Mouse (Mus musculus) retina, embryonic 14.5 days (tissue): ENCODE measurements around the gene Polr2m.
"Not testable (repeated sequence)": the region's sequence is repeated elsewhere in the genome, so short reads cannot be mapped to it uniquely, and the experiment has no call there.

Experiments used
- DNase-seq: peaks from one replicate; pipeline ENCODE4 v3.0.0-alpha.2; 2015; ENCODE audit warnings: low spot score

Gene Polr2m

GRCm38 (mm10) chr9:71485475-71486094 lies at the start of gene Polr2m:
TSS of gene Polr2m (minus strand) at chr9:71485935.
- DNase-seq: peak; percentile 98

- no peak for DNase-seq
Observed at GRCm38 (mm10) chr9:71535036-71535435, 49.3 kb upstream of the Polr2m start.

- no peak for DNase-seq
Observed at GRCm38 (mm10) chr9:71529960-71530359, 44.2 kb upstream of the Polr2m start.

GRCm38 (mm10) chr9:71527438-71527837 lies 41.7 kb upstream of the Polr2m start:
- no peak for DNase-seq

DNA sequence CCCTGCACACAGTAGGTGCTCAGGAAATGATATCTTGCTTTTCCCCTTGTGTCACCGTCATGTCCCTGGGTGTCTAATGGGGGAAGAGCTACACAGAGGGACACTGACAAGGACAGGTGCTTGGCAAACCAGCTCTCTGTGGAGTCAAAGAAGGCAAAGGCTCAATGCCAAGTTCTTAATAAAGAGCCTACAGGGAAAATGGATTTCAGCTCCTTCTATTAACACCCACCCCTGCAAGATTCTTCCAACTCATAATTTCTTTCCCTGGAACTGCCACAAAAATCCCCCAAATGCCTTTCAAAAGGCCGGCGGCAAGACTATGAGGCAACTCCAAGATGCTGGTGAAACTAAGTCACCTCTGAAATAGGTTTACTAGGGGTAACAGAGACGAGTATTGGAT lies 38.2 kb upstream of the Polr2m start:
- no peak for DNase-seq

GRCm38 (mm10) chr9:71519836-71520235 lies 34.1 kb upstream of the Polr2m start:
- DNase-seq: no peak

GRCm38 (mm10) chr9:71517487-71517886 lies 31.8 kb upstream of the Polr2m start:
- DNase-seq: no peak

DNA sequence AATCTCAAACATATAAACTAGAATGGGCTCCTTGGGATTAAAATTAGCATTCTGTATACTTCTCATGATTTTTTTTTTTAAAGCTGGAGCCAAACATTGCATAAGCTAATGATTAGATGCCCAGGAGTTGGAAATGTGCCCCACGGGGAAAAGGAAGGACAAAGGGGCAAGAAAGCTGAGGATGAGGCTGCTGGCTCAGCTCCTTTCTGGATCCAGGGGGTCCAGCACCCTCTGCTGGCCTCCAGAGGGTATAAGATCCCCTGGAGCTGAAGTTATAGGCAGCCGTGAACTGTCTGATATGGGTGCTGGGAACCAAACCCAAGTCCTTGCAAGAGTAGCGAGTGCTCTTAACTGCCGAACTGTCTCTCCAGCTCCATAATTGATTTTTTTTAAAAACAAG lies 30.1 kb upstream of the Polr2m start:
- DNase-seq: no peak

GRCm38 (mm10) chr9:71513566-71513965 lies 27.8 kb upstream of the Polr2m start:
- DNase-seq: no peak

DNA sequence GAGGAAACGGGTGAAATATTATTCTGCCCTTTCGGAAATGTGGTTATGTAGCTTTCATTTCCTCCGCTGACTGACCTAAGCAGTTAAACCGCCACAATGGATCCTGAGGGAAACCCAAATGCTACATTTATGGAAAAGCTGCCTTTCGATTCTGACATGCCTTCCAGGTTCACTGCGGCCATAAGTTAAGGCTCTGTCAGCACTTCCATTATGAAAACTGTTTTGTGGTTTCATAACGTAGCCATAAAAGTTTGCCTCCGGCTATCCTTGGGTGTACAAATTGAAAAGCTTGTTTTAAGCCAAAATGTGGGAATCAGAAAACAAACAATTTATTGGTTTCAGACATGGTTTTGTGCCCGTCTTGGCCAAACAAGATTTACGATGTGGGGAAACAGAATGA lies 27.2 kb upstream of the Polr2m start:
- DNase-seq: no peak

- DNase-seq: no peak
Observed at GRCm38 (mm10) chr9:71498391-71499182, 12.9 kb upstream of the Polr2m start.

- no peak for DNase-seq
Observed at GRCm38 (mm10) chr9:71496637-71497036, 10.9 kb upstream of the Polr2m start.

- no peak for DNase-seq
Observed at GRCm38 (mm10) chr9:71493771-71494170, 8.0 kb upstream of the Polr2m start.

DNA sequence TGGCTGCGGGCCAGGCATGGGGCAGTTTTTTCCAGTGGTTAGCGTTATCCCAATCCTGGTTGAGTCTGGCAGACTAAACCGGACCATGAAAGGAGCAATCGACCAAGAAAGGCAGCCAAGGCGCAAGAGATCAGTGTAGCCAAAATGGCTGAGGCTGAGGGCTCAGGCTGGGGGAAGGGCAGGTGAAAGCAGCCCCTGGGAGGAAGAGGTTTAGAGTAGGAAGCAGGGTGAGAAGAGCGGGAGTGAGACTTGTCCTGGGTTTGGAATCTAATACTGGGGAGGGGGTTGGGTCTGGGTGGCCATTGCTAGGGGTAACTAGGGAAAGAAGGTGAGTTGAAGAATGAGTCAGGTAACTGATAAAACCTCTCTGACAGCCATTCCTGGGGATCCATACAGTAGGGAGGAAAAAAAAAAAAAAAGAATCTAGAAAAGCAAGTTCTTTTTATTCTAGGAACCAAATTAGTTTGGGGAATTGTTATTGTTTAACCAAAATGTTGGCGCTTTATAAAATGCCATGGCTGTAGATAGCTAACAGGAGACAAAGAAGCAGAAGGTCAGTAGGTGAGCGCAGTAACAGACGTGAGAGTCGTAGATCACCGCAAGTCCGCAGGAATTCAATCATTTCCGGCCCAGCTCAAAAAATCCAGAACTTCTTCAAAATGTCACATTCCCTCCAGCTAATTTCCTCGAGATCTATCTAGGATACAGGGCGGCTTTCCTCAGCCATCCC lies 6.7 kb upstream of the Polr2m start:
- DNase-seq: no peak

- DNase-seq: no peak
Observed at GRCm38 (mm10) chr9:71490076-71490475, 4.3 kb upstream of the Polr2m start.

DNA sequence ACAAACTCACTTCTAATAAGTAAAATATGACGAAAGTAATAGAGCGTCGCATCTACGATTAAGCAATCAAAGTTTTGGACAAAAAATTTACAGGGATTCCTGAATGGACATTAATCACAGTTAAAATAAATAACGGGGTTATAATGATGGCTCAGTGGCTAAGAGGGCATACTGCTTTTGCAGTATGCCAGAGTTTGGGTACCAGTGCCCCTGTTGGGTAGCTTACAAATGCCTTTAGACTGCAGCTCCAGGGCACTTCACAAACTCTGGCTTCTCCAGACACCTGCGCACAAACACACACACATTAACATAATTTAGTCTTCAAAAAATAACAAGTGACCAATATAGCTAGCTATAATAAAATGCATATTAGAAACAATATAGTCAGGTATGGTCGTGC lies 392 bp upstream of the Polr2m start:
- no peak for DNase-seq

DNA sequence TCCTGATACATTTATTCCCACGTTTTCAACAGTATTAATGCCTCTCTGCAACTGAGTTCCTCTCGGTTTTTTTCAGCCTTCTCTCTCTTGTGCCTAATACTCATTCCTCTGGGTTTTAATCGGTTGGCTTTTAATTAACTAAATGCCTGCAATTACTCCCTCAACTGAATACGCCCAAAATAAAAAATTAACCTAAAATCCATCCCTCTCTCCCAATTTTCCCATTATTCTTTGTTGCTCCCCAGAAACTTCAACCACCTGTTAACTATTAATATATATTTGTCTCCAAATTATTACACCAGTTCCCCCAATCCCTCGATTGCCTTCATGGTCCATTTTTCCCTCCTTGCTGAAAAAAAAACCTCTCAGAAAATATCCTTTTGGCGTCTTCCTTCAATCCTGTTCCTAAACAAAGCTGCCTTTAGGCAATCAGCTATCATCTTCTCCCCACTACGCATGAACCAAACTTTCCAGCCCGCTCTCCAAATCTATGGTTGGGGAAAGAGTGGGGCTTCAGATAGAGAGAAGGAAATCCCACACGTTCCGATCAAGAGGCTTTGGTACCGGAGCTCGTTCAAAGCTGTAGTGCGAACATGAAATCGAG lies 762 bp downstream of the Polr2m start:
- no peak for DNase-seq

GRCm38 (mm10) chr9:71483872-71484271 lies 1.9 kb downstream of the Polr2m start:
- not testable (repeated sequence) for DNase-seq

- DNase-seq: no peak
Observed at GRCm38 (mm10) chr9:71480305-71480704, 5.4 kb downstream of the Polr2m start.

DNA sequence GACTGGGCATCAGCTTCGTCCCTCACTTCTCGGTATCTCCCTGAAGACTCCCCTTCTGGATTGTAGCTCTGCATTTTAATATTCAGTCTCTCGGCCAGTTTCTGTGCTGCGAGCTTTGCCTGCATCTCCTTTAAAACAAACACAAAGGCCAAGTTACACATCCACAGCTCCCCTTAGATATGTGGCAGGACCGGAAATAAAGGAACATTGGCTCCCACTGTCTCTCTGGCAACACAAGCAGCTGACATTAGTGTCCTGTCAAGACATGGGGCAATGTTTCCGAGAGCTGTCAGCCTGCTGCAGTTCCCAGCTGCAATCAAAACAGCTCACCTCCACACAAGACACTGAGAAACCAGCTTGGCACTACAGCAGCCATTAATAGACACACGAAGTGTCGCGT lies 6.3 kb downstream of the Polr2m start:
- no peak for DNase-seq

GRCm38 (mm10) chr9:71478596-71478995 lies 7.1 kb downstream of the Polr2m start:
- no peak for DNase-seq

DNA sequence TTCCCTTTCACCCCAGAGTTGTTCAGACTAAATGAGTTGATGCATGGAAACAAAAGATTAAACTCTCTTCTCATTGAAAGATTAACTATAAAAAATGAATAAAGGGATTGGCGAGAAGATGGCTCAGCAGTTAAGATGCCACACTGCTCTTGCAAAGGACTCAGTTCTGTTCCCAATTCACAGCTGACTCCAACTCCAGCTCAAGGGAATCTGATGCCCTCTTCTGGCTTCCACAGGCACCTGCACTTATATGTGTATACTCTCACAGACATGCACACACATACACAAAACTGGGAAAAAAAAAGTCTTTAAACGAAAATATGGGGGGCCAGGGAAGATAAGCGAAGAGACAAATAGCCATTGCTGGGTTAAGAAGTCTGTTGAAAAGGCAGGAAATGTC lies 9.1 kb downstream of the Polr2m start:
- DNase-seq: no peak

DNA sequence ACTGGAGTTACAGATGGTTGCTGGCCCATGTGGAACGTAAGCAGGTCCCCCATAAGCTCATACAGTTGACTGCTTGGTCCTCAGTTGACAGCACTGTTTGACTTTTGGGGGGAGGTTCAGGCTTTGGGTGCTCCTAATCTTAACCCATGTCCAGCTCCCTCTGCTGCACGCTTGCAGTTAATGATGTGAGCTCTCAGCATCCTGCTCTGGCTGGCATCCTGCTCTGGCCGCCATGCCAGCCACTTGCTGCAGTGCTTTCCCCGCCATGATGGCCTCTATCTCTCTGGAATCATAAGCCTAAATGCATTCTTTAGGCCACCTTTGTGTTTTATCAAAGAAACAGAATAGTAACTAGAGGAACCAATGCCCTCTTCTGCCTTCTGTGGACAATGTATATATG lies 10.2 kb downstream of the Polr2m start:
- DNase-seq: no peak
